Mouse (Mus musculus) adipocyte (in vitro differentiated cells): ENCODE results near the gene Slc35c2.

Experiments
- DNase-seq: peaks from one replicate; pipeline ENCODE4 v3.0.0-alpha.2; 2016; ENCODE audit warnings: low spot score

Gene Slc35c2

DNA sequence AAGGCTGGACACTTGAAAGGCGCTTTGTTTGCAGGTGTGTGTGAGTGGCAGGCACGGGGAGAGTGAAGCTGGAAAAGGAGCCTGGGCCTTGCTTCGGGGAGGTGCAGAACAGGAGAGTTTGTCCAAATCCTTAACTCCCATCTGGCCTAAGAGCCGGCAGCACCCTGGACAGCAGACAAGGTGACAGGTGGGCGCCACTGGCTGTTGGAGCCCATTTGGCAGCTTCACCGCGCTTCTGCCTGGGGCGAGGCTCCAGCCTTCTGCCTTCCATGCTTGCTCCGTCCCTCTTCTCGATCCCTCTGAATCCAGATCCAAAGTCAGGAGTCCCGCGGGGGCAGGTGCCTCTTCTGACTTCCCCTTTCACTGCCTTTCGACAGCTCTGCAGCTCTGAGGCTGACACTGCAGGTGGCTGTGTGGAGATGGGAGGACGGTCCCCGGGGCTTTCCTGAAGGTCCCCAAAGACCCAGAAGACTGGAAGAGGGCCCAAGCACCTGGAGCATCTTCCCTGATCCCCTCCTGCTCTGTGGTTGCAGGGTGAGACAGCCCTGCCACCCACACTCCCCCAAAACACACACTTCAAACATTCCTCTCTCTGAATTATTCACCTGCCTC lies 48.0 kb downstream of the Slc35c2 start:
- no peak for DNase-seq

DNA sequence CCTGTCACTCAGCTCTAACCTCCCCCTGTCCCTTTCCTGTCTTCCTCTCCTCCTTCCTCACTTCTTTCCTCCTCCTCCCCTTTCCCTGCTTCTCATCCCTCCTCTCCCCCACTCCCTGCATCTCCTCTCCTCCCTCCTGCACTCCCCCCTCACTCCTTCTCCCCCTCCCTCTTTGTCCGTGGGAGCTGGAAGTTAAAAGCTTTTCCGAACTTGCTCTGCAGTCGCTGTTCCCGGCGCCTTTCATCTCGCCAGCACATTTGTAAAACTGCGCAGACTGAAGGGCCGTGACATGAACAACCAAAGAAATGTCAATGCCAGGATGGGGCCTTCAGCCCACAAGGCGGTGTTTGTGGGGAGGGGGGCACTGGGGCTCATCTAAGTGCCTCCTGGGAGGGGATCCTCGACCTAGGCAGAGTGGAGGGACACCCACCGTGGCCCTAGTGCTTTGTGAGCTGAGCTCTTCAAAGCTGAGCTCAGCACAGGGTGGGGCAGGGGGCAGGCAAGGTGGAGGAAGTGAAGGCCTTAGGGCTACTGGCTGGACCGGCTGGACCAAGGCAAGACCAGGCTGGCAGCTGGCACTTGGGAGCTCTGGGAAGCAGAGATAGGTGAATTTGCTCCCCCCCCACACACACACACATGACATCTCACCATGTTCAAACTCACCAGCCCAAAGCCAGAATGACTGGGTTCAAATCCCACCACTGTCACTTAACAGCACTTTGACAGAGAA lies 49.1 kb downstream of the Slc35c2 start:
- no peak for DNase-seq

DNA sequence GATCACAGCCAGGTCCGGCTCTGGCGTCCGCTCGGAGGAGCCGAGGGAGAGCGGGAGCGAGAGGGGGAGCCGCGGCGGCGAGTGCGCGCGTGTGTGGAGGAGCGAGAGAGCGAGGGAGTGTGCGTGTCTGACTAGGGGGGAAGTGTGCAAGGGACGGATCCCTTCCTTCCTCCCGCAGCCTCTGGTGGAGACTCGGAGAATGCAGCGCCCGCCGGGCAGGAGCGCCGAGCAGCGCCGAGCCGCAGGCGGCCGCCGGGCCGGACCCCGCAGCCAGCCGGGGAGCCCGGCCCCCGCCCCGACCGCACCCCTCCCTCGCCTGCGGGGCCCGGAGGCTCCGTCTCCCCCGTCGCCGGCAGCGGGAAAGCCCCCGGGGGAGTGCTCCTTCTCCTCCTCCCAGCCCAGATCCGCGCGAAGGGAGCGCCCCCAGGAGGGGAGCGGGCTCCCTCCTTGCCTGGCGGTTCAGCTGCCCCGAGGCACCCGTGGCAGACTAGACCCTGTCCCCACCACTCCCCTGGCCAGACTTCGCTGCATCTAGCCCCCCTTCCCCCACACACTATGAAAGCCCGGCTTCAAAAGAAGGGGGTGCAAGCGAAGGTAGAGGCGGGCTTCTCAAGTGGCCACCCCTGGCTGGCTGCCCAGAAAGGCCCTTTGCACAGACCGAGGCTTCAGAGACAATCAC lies 52.9 kb downstream of the Slc35c2 start, which contains the start of gene Cdh22:
Gene Cdh22, minus strand, starts transcription at position 241 of the 679 bp plus-strand sequence.
- no peak for DNase-seq

DNA sequence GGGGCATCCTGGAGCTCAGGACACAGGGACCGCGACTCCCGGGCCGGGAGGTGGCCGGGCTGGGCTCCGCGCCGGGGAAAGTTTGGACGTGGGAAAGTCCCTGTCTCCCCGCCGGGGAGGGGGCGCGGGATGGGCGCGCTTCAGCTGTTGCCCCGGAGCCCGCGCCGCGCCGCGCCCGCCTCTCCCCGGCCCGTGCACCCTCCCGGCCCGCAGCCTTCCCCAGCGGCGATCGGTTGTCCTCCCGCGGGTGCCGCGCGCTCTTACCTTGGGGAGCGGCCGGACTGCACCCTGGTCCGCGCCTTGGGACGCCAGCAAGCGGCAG lies 53.4 kb downstream of the Slc35c2 start:
- no peak for DNase-seq

DNA sequence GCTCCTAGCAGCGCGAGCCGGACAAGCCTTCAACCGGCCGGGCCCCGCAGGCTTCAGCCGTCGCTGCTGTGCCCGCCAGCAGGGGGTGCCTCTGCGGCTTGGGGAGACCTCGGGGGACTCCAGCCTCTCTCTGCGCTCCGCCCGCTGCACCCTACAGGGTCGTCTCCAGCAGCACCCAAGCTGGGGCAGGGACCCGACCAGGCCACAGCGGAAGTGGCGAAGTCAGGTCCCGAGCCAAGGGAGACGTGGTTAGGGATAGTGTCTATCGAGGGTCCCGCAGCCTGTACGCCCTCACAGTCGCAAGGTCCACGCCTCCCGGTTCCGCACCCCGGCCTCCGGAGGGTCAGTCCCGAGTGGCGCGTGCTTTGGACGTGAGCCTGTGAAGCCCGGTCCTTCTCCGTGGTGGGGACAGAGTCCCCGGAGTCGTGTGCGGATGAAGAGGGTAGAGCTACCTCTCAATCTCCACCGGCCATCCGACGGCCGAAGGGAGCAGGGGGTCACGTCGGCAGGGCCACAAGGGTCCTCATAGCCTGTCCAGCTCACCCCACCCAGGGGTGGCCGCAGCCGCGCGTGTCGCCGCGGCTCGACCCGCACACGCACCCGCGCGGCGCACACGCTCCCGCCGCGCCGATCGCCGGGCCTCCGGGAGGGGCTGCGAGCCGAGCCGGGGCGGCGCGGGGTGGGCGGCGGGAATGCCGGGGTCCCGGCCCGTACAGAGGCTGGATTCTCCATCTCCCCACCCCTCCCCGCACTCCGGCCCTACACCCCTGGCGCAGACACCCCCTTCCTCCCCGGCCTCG lies 54.0 kb downstream of the Slc35c2 start:
- no peak for DNase-seq

DNA sequence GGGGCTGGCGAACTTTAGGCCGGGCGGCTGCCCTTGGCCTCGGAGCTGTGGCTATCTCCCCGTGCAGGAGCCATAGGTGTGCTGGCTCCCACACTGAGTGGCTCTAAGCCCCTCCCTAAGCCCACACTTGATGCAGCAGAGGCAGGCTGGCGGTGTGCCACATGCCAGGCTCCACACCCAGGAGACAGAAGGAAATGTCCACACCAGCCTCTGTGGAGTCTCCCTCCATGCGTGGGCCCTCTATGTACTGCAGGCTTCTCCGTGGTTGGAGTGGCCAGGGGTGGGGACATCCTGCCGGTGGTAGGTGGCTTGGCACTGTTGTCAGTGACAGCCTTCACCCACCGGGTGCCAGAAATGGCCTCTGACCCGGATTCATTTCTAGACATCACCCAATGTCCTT lies 58.6 kb downstream of the Slc35c2 start:
- no peak for DNase-seq
